Mouse (Mus musculus): ENCODE measurements around the gene Enah.

GRCm38 (mm10) chr1:181921580-181922494 lies 98.0 kb downstream of the Enah start:
- TF ChIP-seq CTCF (IDR thresholded peaks at IDR 0.05; ENCODE audit: low read depth): peak; percentile 27; the same call in 1 of the 2 replicates
- TF ChIP-seq EP300 (IDR thresholded peaks at IDR 0.05; ENCODE audit: low read depth): no peak
